Mouse (Mus musculus): ENCODE results near the gene Tacc2.

Gene Tacc2

DNA sequence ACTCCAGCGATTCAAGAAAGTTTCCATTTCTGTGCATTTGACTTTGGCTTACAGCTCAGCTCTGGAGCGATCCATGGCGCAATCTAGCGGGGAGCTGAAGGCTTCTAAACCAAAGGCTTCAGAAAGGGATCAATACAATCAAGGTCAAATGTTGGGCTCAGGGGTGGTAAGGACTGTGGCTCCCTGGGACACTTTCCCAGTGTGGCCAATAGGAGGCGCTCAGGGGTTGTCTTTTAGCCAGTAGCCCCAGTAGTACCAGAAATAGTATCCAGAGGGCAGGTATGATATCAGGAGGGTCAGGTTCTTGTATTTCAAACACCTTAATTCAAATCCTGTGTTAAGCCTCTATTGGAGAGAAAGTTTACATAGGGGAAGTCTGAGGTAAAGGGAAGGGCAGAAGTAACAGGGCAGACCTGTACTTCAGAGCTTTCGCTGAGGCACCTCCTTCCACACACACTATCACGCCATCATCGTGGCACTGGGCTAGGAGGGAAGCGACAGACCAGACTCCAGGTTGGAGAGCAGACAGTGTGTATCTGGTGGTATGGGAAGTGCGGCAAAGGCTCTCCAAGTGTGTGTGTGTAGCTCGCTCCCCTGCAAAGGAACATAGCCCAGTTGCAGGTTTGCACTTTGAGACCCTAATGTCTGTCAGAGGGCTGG, 196.1 kb downstream of the Tacc2 start:
- TF ChIP-seq GATA4 (IDR thresholded peaks at IDR 0.05; ENCODE audit: insufficient replicate concordance, low read length), result no peak

DNA sequence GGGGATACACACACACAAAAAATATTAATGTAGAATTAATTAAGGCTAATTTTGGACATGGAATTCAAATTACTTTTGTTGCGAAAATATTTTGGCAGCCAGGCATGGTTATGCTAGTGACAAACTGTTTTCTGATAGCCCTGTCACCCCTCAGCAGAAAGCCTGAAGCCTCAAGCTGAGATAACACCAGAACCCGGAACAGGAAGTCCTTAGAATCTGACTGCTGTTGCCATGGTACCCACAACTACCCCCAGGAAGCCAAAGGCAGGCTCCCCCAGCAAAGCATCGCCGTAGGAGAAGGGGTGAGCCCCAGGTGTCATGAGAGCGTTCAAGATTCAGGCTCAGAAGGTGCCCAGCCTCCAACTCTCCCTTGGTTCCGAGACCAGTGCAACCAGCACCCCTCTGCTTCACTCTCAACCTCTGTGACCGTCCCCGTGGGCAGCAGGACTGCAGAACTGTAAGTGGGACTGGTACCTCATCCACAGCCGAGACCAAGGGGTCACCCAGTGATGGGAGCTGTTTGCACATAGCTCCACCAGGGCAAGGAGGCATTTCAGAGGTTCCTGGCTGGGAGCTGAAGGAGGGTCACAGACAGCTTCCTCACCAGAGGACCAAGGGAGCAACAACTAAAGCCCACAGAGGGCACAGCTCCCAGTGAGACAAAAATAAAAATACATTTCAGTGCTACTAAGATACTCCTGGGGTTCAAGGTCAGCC, 196.8 kb downstream of the Tacc2 start, which contains the start of gene Btbd16:
Gene Btbd16 (plus strand): TSS at position 156 of the 717 bp plus-strand sequence.
- TF ChIP-seq GATA4 (IDR thresholded peaks at IDR 0.05; ENCODE audit: insufficient replicate concordance, low read length), result no peak; the same call in 1 of the 2 replicates

DNA sequence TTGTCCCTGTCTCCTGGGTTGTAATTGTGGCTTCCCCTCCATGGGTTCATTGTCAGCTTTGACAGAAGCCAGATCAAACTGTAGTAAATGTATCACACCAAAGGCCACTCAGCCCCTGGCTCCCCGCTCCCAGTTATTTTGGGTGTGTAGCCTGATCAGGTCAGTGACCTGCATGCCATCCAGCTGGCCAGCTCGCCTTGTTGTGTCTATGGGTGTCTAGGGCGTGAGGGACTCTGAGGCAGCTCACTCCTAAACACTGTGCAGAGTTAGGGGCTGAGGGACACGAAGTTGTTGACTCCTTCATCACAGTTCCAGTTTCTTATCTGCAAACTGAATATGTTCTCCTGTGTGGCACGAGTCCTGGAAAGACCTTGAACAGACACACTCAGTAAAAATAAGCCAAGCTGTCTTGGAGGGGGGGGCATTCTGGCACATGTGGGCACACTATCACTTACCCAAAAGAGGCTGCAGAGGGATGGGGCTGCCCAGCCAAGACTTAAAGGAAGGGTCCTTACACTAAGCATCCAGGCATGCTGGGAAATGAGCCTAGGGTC, 203.7 kb downstream of the Tacc2 start:
- no peak for TF ChIP-seq GATA4 (IDR thresholded peaks at IDR 0.05; ENCODE audit: insufficient replicate concordance, low read length)

DNA sequence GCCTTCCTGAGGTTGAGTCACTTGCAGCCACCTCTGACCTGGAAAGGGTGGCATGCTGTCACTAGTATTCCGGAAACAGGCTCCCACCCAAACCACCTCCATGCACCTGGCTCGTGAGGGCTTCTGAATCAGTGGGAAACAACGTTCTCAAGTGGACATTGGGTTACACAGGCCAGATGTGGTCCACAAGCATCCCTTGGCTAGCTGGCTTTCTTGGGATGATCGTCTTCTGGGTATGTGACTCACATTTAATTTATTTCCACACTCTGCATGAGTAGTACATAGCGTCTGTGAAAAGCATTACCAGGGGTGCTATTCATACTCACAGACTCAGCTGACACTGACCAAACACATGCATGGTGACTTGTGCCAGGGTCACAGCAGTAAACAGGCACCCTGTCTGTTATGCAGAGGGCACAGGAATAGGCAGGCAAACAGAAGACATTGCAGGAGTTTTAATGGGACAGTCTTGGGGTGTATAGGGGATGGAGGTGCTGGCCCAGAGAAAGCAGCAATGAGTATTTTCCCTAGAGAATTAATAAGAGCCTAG, 205.3 kb downstream of the Tacc2 start:
- no peak for TF ChIP-seq GATA4 (IDR thresholded peaks at IDR 0.05; ENCODE audit: insufficient replicate concordance, low read length)

DNA sequence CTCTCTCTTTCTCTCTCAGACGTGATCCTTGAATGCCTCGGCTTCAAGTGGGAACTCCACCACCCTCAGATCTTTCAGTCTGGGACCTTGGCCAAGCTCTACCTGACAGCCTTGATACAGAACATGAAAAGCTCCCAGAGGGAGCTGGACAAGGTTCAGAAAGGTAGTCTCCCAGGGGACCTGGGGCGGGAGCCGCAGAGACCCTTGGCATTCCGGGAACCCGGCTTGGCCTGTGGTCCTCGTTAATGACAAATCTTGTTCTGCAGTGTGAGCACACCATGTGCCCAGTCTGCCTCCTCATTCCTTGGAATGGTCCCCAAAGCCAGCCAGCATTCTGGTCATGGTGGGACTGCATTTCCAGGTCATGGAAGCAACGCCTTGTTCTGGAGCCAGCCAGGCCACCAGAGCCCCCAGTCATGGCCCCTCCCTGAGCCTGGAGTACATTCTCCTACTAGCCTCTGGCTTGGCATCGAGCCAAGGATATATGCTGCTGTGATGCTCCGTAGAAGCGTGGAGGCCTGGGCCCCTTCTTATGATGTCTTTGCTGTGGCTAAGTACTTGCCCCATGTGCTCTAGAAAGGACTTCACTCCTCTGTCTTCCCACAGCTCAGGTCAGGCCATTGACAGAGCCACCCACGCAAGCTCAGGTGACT, 208.8 kb downstream of the Tacc2 start:
- TF ChIP-seq GATA4 (IDR thresholded peaks at IDR 0.05; ENCODE audit: insufficient replicate concordance, low read length), result no peak

DNA sequence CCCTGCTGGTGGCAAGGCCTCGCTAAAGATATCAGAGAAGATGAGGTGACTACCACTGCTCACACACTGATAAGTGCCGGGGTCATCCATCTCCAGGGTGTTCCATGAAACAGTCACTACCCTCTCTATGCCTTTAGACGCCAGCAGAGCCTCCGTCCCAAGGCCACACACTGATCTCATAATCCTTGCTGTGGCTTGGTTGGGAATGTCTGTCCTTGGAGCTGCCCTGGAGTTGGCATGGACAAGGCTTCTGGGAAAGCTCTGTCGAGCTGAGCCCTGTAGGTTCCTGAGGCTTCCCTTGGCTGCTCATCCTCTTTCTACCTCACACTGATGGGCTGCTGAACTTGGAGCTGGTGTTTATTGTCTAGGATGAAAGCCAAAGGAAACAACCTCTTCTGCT, 209.5 kb downstream of the Tacc2 start:
- no peak for TF ChIP-seq GATA4 (IDR thresholded peaks at IDR 0.05; ENCODE audit: insufficient replicate concordance, low read length)

DNA sequence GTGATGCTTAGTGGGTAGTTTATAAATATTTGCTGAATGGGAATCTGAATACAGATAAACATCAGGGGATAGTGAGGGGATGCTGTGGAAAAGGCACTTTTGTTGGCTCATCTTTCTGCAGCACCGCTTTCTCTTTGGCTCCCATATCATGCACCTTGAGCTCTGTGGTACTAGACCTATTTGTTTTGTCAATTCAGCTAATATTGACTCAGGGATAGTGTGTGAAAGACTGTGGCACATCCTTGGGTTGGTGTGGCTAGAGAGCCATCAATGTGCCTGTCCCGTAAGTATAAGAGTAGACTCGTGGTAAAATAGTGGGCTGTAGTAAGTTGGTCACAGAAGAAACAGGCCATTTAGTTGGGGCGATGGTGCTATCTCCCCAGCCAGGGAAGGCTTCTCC, 210.3 kb downstream of the Tacc2 start:
- no peak for TF ChIP-seq GATA4 (IDR thresholded peaks at IDR 0.05; ENCODE audit: insufficient replicate concordance, low read length)

DNA sequence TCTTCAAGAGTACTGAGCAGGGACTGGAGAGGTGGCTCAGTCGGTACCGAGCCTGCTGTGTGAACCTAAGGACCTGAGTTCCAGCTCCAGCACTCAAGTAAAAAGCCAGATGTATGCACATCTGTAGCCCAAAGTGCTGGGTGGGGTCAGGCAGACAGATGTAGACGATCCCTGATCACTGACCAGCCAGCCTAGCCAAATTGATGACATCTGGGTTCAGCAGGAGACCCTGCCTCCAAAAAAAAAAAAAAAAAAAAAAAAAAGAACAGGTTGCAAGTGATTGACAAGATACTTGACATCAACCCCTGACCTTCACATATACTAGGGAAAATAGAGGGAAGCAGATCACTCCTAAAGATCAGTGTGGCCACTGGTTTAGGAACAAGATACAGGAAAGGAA, 211.7 kb downstream of the Tacc2 start:
- TF ChIP-seq GATA4 (IDR thresholded peaks at IDR 0.05; ENCODE audit: insufficient replicate concordance, low read length), result no peak

DNA sequence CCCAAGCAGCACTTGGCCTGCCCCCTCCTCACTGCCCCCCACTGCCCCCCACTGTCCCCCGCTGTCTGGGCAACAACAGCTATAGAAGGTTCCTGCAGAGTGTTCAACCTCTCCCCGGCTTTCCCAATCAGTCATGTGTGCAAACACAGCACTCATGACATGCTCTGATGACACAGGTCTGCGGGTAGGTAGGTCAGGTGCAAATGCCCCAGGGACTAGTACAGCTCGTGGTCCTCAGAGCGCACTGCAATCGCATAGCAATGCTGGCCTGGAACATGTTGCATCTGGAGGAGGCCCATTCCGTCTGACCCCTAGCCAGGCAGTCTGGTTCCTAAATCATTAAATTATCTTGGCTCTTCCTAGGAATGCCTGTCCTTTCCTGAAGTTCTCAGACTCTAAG, 212.2 kb downstream of the Tacc2 start:
- TF ChIP-seq GATA4 (IDR thresholded peaks at IDR 0.05; ENCODE audit: insufficient replicate concordance, low read length), result no peak

DNA sequence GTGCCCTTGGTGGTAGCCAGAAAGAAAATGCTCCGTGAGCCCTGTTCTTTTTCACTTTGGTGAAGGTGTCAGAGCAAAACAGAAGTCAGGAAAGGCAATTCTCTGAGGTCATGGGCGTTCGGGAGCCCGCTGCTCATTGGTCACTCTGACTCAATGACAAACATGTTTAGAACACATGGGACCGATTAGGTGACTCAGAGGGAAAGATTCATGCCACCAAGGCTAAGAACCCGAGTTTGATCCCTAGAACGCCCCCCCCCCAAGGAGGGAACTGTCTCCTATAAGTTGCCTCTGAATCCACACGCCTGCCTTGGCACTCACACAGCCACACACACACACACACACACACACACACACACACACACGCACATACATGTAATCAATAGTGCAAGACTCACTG, 216.4 kb downstream of the Tacc2 start:
- TF ChIP-seq GATA4 (IDR thresholded peaks at IDR 0.05; ENCODE audit: insufficient replicate concordance, low read length), result no peak

DNA sequence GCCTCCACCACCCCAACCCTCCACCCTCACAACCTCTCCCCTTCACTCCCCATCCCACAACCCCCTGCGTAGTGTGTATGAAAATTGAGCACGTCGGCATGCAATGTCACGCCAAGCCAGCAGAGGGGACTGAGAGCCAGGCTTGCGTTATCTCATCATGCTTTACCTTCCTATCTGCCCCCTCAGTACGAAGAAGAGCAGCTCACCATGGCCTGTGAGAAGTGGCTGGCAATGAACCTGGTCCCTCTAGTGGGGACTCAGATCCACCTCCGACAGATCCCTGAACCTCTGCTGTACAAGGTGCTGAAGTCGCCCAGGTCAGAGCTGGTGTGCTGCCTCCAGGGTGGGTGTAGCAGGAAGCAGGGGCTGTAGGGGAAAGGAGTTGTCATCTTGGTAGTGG, 219.5 kb downstream of the Tacc2 start:
- no peak for TF ChIP-seq GATA4 (IDR thresholded peaks at IDR 0.05; ENCODE audit: insufficient replicate concordance, low read length)

DNA sequence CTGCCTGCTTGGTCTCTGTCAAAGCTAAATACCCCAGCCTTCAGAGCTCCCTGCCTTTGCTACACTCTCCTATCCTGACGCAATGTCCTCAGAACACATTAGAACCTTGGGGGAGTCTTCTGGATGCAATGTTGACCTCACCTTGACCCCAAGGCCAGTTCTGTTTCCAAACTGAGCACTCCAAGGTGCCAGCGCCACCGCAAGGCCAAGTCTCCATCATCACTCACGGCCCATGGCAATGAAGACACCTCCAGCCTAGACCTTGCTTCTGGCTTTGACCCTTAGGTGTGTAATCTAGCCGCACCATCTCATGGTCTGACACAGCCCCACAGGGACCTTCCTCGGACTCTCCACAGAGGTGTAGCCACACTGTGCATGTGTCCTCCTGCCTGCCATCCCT, 220.3 kb downstream of the Tacc2 start:
- TF ChIP-seq GATA4 (IDR thresholded peaks at IDR 0.05; ENCODE audit: insufficient replicate concordance, low read length), result no peak

DNA sequence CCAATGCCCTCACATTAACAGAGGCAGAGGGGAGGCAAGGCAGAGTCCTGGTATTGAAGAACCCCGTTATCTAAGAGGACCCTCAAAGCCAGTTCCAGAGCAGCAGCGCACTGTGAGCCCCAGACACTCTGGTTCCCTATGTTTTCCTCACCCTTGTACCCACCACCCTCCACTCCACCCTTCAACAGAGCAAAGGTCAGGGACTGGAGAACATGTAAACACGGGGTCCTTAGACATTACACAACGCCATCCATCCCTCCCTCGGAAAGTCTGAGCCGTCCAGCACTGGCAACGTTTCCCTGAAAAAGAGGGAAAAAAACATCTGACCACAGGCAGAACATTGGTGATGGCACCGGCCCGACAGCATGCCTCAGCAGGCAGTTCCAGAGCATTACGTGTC, 222.2 kb downstream of the Tacc2 start:
- no peak for TF ChIP-seq GATA4 (IDR thresholded peaks at IDR 0.05; ENCODE audit: insufficient replicate concordance, low read length)

DNA sequence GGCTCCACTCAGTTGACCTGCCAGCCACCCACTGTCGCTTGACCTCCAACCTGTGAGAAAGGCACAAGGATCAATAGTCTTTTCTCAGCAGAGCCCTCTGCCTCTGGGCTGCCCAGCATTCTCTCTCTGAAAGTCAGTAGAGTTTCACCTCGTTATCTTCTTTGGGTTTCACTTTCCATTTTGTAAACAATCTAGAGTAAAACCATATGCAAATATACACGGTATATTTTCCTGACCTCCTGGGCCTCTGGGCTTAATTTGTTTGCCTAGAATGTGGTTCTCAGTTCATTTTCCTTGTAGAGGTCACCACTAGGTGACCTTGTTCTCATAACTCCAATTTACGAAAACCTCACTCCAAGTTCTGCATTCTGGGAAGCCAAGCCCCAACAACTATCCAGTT, 223.4 kb downstream of the Tacc2 start:
- no peak for TF ChIP-seq GATA4 (IDR thresholded peaks at IDR 0.05; ENCODE audit: insufficient replicate concordance, low read length)

DNA sequence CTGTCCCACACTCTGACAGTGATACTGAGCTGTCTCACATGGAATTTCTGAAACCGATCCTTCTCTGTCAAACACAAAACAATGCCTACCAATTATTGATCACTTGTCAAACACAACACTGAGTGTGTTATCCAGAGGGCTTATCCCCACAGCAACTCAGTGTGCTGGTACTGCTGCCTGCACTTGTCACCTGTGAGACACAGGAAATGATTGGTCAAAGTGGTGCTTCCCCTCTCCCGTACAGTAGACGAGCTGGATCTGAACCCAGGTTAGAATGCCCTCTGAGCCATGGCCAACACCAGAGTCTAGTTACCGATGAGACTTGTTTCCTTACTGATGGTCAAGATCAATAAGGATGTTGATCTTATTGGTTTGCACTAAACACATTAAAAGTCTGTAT, 224.6 kb downstream of the Tacc2 start:
- no peak for TF ChIP-seq GATA4 (IDR thresholded peaks at IDR 0.05; ENCODE audit: insufficient replicate concordance, low read length)

All from liver, adult (tissue).